Mouse (Mus musculus) ES-E14 (cell line): ENCODE data around the gene Creb3l4.

ENCODE experiments used
- CHD2 ChIP-seq: IDR thresholded peaks from 2 replicates; pipeline ENCODE4 v1.6.1; 2014; ENCODE audit warnings: mild to moderate bottlenecking, low read depth, low read length, inconsistent platforms
- ZC3H11A ChIP-seq: IDR thresholded peaks from 2 replicates; pipeline ENCODE4 v1.6.1; 2012; ENCODE audit warnings: low read depth, mild to moderate bottlenecking, inconsistent platforms, low read length, borderline replicate concordance

GRCm38 (mm10) chr3:90204582-90204981 is 38.7 kb downstream of the Creb3l4 start:
- TF ChIP-seq ZC3H11A (no peak), CHD2 (no peak)
